Mouse (Mus musculus) left cerebral cortex, postnatal 36 days (tissue): ENCODE data around the gene Rad51b. TPM values are rescaled to one million over a fixed set of nuclear protein-coding genes. Genes with fewer than 3 reads are reported as not detected.

Experiments used
- DNase-seq, 2 experiments: peaks; one replicate each; pipeline ENCODE4 v3.0.0; 2021 to 2022; ENCODE audit warnings: low spot score in 2 of 2, mixed read lengths in 1 of 2
- intact Hi-C: fragments of 180-260 bp; cut with DNase I; formaldehyde crosslinking; loops from one replicate; pipeline ENCODE4 v1.15.1; 2025
- total RNA-seq, 2 experiments: library from RNA; stranded (reverse); gene quantifications; 2 replicates each; pipeline ENCODE4 v1.2.3; 2021

Rad51b gene
- total RNA-seq, 2 experiments from 2014 or later: 0.22 TPM; not detected in 1

- intact Hi-C loops: no loop called here
- DNase-seq: no peak
Measured at GRCm38 (mm10) chr12:79853901-79854490, 556.9 kb downstream of the Rad51b start.

DNA sequence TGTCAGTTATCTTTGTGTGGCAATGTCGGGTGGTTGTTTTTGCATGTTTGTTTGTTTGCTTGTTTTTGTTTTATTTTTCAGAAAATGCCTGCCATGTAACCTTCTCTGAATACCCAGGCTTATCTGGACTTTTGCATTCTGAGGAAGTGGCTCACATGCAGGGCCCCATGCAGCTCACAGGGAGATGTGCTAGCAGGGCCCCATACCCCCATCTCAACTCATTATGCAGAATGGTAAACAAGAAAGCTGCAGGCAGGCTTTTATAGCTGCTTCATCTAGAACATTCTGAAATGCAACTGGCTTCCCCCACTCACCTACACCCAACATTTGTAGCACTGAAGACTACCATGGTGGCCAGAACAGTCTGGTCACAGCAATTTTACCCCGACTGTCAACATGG is 557.4 kb downstream of the Rad51b start:
- DNase-seq: no peak
- intact Hi-C loops: no loop called here

DNA sequence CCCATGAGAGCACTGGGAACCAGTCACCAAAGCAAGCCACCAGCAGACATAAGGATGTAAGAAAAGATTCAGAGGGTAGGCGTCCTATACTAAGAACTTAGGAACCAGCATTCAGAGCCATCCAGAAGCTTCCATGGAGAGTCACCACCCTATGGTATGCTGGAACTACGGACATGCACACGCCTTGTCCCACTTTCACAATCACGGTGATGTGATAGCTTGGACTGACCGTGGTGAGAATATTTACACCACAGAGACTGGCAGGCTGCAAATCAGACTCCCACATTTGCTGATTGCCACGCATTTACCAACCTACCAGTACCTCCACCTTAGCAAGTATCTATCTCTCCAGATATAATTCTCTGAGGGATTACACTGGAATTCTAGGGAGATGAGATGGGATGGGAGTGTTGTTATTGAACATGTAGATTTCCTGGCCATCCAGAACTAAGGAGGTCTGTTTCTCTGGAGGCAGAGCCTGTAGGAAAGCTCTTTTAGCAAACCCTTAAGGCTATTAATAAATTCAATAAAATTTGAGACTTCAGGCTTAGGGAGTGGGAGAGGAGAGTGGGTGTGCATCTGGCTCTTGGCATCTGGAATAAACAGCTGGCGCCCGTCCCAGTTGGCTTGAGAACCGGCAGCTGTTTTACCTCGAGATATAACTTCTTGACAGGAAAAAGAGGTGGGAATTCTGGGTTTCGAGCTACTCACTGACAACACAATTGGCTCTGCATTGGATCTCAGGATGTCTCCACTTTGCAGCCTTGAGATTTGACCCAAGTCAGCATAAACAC is 559.2 kb downstream of the Rad51b start:
- intact Hi-C loops: no loop called here
- no peak for DNase-seq

GRCm38 (mm10) chr12:79857704-79858103 is 560.6 kb downstream of the Rad51b start:
- no peak for DNase-seq
- intact Hi-C loops: no loop called here

DNA sequence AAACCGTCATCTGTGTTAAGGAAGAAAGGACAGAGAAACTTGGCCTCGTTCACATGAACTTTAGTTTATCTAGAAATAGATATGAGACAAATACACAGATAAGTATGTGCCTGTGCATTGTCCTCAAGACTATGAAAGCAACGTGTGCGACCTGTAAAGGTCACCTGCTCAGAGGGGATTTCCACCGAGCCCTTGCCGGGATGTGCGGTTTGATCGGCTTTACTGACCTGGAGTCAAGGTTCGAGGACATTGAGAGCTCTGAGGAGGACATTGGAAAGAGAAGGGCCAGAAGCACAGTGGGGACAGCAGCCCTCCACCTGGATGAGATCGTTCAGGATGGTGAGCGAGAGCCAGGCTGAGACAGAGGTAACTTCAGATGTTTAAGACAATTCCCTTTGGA is 561.3 kb downstream of the Rad51b start:
- intact Hi-C loops: no loop called here
- DNase-seq: no peak

DNA sequence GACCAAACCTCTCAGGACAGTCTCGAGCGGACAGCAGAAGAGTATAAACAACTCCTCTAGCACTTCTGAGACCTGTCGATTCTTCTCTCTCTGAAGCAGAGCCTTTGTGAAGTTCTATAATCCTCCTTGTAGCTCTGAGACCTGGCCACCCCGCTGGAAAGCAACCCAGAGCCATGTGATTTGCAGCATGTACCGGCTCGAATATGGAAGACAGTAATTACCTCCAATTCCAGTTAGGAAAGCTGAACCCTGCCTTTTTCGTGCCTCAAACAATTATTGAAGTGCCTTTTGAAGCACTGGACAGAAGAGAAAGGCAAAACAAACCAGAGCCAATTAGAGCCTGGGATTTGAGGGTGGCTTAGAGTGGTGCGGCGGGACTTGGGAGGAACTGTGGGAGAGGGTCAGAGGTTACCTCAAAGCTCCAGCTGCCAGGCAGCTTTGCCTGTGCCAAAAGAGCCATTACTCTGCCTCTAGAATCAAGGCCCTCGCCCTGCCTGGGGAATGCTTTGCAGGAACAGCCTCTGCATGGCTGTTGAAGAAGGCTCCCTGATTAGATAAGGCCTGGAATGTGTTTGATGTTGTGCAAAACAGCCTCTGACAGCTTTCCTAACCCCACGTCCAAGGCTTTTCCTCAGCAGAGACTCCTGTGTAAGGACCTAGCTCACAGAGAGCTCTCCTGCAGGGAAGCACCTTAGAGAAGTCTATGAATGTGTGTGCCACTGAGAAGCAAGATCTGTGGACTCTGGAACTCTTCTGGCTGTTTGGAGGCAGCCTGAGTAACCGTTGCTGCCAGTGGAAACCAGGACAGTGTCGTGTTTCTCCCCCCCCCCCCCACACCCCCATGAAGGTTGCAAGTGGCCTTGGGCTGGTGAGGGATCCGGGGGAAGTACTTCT is 562.5 kb downstream of the Rad51b start:
- DNase-seq: no peak
- intact Hi-C loops: no loop called here

DNA sequence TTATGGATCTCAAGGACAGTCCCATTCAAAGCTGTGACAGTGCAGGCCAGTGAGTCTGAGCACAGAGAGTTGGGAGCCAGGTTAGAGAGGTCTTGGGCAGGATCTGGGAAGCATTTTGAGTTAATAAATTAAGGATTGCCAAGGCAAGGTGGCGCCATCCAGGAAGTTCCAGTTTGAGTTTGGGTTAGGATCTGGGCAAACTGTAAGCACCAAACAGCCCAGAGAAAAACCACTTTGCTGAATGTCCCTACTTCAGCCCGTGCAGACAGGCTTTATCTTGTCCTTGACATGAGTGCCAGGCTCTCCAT is 563.1 kb downstream of the Rad51b start:
- intact Hi-C loops: no loop called here
- DNase-seq: no peak

Other genes with a start within 250 kb of the Rad51b start
- 10 to 100 TPM in 1 of 2 experiments, 1 to 10 TPM in 1; 9.3 to 10.8 TPM for gene Pigh, start 207.6 kb upstream of the Rad51b start, total RNA-seq
- gene Arg2, start 166.5 kb upstream of the Rad51b start, total RNA-seq: 1 to 10 TPM; 2.9 to 3.0 TPM
- gene Vti1b, start 124.6 kb upstream of the Rad51b start, total RNA-seq: 100 to 1,000 TPM; 234 to 259 TPM
- gene Rdh11, start 105.0 kb upstream of the Rad51b start, total RNA-seq: 10 to 100 TPM; 20.7 to 23.4 TPM
- gene Rdh12, start 88.4 kb upstream of the Rad51b start, total RNA-seq: 1 to 10 TPM; 2.0 to 2.1 TPM
- gene Zfyve26, start 978 bp upstream of the Rad51b start, total RNA-seq: 10 to 100 TPM; 25.5 to 33.5 TPM